Mouse (Mus musculus): ENCODE measurements around the gene Adamtsl1. TPM values are rescaled to one million over a fixed set of nuclear protein-coding genes. Genes with fewer than 3 reads are reported as not detected.

Gene Adamtsl1
- polyA plus RNA-seq, 1 experiment from 2014 or later: 7.3 TPM

DNA sequence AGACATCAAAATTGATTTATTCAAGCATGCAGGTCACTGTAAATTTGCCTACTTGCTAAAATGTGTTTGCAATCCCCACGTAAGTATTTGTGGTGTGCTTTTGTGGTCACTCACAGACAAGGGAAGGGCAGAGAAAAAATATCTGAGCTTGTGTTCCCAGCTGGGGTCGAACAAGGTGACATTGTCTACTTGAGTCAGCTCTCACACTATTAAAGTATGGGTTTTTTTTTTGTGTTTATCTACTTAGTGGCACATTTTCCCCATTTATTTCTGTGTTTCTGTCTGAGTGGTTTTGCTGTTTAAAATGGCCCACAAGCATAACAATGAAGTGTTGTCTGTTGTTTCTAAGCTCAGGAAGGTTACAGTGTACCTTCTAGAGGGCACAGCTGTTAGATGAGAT lies 612.7 kb downstream of the Adamtsl1 start:
- Histone ChIP-seq H3K36me3 (no peaks in the 10 kb centered on the region), H3K27me3 (ENCODE audit: insufficient read depth, poor library complexity, severe bottlenecking) (no peaks in the 10 kb centered on the region), H3K9me3 (no peaks in the 10 kb centered on the region), H3K4me3 (no peak overlapping the region), H3K4me1 (no peaks in the 10 kb centered on the region), H3K27ac (no peak overlapping the region)
- WGBS: 72% methylated on average over 2 of the region's 2 CpGs
- no peak for DNase-seq (ENCODE audit: low spot score)

DNA sequence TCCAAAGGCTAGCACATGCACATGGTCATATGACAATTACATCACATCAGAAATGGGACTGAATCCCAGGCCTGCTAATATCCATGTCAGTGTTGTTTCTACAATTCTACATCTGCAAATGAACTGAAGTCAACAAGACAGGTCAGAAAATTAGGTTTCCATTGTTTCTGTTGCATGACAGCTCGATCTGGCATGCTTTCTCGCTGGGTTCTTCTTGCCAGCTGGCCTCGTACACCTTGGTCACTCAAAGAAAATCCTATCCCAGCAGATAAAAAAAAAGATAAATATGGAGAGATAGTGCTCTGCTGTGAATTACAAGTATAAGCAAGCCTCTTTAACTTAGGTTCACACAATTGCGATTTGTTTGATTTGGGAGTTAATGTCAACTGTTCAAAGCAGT lies 644.6 kb downstream of the Adamtsl1 start:
- H3K4me3 ChIP-seq: no peak overlapping the region
- WGBS: 79% methylated on average over 4 of the region's 4 CpGs
- H3K27ac ChIP-seq: no peak overlapping the region
- H3K4me1 ChIP-seq: no peaks in the 10 kb centered on the region
- no peaks in the 10 kb centered on the region for H3K36me3 ChIP-seq
- no peak for DNase-seq (ENCODE audit: low spot score)
- H3K27me3 ChIP-seq (ENCODE audit: insufficient read depth, poor library complexity, severe bottlenecking): no peaks in the 10 kb centered on the region
- no peaks in the 10 kb centered on the region for H3K9me3 ChIP-seq

DNA sequence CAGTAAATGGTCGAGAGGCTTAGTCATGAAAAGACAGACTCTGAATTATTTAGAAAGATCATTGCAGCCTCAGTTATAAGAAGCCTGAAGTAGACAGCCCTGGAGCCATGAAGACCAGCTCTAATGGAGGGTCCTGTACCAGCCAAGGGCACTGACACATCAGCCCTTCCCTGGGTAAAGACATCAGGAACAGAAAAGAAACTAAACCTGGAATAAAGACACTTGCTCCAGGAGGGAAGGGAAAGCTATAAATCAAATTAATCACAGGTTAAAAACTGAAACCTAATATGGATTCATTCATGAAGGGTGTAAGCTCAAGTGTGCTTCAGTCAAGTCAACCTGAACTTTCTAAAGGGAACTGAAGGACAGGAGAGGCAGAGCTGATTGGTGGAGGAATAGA lies 645.4 kb downstream of the Adamtsl1 start:
- WGBS: 65% methylated on average over 1 of the region's 1 CpGs
- DNase-seq (ENCODE audit: low spot score): no peak
- H3K27ac ChIP-seq: no peak overlapping the region
- no peak overlapping the region for H3K4me3 ChIP-seq
- H3K9me3 ChIP-seq: no peaks in the 10 kb centered on the region
- no peaks in the 10 kb centered on the region for H3K36me3 ChIP-seq
- no peaks in the 10 kb centered on the region for H3K27me3 ChIP-seq (ENCODE audit: insufficient read depth, poor library complexity, severe bottlenecking)
- no peaks in the 10 kb centered on the region for H3K4me1 ChIP-seq

DNA sequence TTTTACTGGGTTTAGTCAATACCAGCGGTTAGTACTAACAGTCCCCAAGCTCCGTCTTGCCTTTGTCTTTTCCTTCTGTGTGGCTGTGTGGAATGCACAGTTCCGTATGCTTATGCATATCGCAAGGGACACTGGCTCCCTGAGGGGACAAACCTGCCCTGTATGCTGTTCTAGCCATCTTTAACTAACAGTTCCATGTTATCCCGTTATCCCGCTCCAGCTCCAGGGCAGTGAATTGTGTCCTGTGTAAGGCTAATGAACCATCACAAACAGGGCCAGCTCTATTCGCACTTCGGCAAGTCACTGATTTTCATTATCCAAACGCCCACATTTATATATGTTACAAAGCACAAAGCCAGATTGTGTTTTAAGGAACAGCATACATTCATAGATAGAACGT lies 656.8 kb downstream of the Adamtsl1 start:
- H3K9me3 ChIP-seq: no peaks in the 10 kb centered on the region
- H3K4me3 ChIP-seq: no peak overlapping the region
- H3K27ac ChIP-seq: no peak overlapping the region
- H3K27me3 ChIP-seq (ENCODE audit: insufficient read depth, poor library complexity, severe bottlenecking): no peaks in the 10 kb centered on the region
- no peaks in the 10 kb centered on the region for H3K4me1 ChIP-seq
- WGBS: 88% methylated on average over 10 of the region's 10 CpGs
- no peak for DNase-seq (ENCODE audit: low spot score)
- H3K36me3 ChIP-seq: no peaks in the 10 kb centered on the region

DNA sequence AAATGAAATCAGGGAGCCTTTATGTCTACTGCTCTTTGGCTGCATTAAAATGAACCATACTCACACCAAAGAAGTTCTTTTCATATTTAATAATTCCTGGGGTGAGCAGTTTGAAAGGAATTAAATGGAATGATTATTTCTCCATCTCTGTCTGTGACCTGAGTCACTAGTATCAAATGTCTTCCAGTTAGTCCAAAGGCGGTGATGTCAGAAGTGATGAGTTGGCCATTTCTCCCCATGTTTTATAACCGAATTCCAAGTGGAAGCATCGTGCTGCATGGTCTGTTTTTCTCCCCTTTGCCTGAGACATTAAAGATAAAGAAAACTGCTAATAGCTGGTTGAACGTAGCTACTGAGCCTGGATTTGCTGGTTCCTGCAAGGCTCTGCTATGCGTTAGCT lies 657.5 kb downstream of the Adamtsl1 start:
- 72% methylated on average over 5 of the region's 5 CpGs for WGBS
- no peak overlapping the region for H3K27ac ChIP-seq
- no peak for DNase-seq (ENCODE audit: low spot score)
- no peaks in the 10 kb centered on the region for H3K36me3 ChIP-seq
- no peaks in the 10 kb centered on the region for H3K4me1 ChIP-seq
- no peaks in the 10 kb centered on the region for H3K9me3 ChIP-seq
- no peaks in the 10 kb centered on the region for H3K27me3 ChIP-seq (ENCODE audit: insufficient read depth, poor library complexity, severe bottlenecking)
- H3K4me3 ChIP-seq: no peak overlapping the region

DNA sequence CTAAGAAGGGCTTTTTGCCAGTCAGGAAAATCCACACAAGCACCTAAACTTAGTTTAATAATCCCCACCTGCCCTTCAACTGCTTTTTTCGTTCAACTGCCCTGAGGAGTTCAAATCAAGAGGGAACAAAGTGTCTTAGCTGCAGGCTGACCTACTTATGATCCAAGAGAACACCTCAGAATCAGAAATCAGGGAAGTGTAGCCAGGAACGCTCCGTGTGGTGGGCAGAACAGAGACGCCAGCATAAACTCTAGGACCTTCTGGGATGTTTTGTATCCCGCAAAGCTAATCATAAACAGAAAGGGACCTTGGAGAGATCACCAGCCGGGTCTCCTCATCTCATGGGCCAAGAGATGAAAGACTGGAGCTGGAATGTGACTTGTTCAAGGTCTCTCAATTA lies 663.5 kb downstream of the Adamtsl1 start:
- Histone ChIP-seq H3K27me3 (ENCODE audit: insufficient read depth, poor library complexity, severe bottlenecking) (no peaks in the 10 kb centered on the region), H3K27ac (no peak overlapping the region), H3K9me3 (no peaks in the 10 kb centered on the region), H3K4me1 (0 out of 2 replicates have a peak, but pooled peaks cover 2% of the 10 kb centered on the region), H3K36me3 (no peaks in the 10 kb centered on the region), H3K4me3 (no peak overlapping the region)
- 82% methylated on average over 6 of the region's 6 CpGs for WGBS
- DNase-seq (ENCODE audit: low spot score): no peak

DNA sequence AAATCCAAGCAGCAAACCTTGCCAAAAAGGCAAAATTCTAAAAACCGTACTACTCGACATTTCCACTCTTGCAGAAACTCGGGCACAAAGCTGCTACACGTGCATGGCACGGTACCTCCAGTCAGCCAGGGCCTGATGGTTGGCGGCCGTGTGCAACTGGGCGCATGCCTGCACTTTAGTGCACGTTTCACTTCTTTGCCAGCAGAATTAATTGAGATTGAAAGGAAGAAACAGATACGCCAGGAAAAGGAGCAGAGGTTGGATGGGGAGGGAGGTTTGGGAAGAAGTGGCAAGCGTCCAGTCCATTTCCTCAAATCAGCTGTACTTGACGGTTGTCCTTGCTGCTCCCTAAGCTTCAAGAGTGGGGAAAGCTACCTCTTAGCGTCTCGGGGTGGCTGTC lies 664.1 kb downstream of the Adamtsl1 start:
- no peak for DNase-seq (ENCODE audit: low spot score)
- WGBS: 84% methylated on average over 14 of the region's 14 CpGs
- H3K27ac ChIP-seq: no peak overlapping the region
- H3K4me3 ChIP-seq: no peak overlapping the region
- 0 out of 2 replicates have a peak, but pooled peaks cover 2% of the 10 kb centered on the region for H3K4me1 ChIP-seq
- H3K27me3 ChIP-seq (ENCODE audit: insufficient read depth, poor library complexity, severe bottlenecking): no peaks in the 10 kb centered on the region
- H3K36me3 ChIP-seq: no peaks in the 10 kb centered on the region
- H3K9me3 ChIP-seq: no peaks in the 10 kb centered on the region

DNA sequence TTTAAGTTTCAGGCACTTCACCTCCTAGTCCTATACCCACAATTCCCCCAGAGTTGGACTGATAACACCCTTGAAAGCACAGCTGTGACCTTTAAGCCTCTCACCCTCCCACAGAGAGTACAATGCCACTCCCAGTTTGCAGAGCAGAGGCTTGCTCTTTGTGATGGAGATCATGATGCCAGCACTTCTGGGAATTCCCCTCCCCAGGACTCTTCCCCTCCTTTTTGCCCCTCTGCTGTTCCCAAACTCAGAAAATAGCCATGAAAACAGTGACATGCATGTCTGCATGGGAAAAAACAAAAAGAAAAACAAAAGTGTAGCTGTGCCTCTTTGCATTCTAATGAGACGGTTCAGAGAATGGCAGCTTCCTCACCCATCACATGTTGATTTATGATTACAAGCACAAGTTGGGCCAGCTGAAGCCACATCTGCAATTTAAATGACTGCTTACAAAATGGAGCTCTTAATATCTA lies 669.8 kb downstream of the Adamtsl1 start:
- Histone ChIP-seq H3K4me3 (no peak overlapping the region), H3K27me3 (ENCODE audit: insufficient read depth, poor library complexity, severe bottlenecking) (no peaks in the 10 kb centered on the region), H3K27ac (no peak overlapping the region), H3K36me3 (no peaks in the 10 kb centered on the region), H3K4me1 (peaks cover 8% of the 10 kb centered on the region), H3K9me3 (no peaks in the 10 kb centered on the region)
- DNase-seq (ENCODE audit: low spot score): no peak
- 62% methylated on average over 1 of the region's 1 CpGs for WGBS

DNA sequence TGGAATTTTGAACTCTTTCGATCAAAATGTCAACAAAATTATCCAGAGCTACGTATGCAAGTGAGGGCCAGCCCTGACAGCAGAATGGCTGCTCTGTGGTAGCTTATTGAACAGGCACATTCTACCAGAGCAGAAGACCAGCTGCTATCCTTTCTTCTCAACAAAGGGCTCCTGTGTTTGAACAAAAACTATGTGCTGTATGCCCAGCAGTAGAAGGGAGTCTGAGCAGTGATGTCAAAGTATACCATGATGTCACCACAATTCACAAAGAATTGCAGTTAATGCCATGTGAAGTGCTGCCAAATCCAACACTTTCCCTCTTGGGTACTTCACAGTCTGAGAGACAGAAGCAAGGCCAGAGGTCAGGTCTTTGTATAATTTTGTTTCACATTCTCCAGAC lies 675.9 kb downstream of the Adamtsl1 start:
- no peak overlapping the region for H3K27ac ChIP-seq
- H3K36me3 ChIP-seq: no peaks in the 10 kb centered on the region

DNA sequence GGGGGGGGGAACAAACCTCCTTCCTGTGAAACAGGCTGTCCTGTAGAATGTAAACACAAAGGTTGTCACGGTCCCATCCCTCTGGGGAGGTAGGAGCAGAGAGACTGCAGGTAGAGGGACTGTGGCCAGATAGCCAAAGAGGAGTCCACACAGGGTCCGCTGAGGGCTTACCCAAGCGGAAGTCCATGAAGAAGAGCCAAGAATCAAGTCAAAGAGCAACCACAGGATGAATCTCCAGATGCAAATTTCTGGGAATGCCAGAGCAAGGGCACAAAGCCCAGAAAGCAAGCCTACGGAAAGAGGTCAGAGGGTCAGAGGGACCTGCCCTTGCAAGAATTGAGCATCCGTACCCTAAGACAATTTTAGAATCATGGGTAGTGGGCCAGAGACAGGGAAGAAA lies 677.2 kb downstream of the Adamtsl1 start:
- Histone ChIP-seq H3K4me3 (no peak overlapping the region), H3K36me3 (no peaks in the 10 kb centered on the region), H3K27ac (no peak overlapping the region), H3K27me3 (ENCODE audit: insufficient read depth, poor library complexity, severe bottlenecking) (no peaks in the 10 kb centered on the region), H3K9me3 (no peaks in the 10 kb centered on the region), H3K4me1 (no peaks in the 10 kb centered on the region)
- 77% methylated on average over 5 of the region's 5 CpGs for WGBS
- no peak for DNase-seq (ENCODE audit: low spot score)

More for the DNA sequence above, 675.9 kb downstream of the Adamtsl1 start:
- DNase-seq (ENCODE audit: low spot score): no peak
- no peaks in the 10 kb centered on the region for H3K4me1 ChIP-seq
- no peaks in the 10 kb centered on the region for H3K9me3 ChIP-seq
- no peaks in the 10 kb centered on the region for H3K27me3 ChIP-seq (ENCODE audit: insufficient read depth, poor library complexity, severe bottlenecking)
- no peak overlapping the region for H3K4me3 ChIP-seq
- 73% methylated on average over 2 of the region's 2 CpGs for WGBS

DNA sequence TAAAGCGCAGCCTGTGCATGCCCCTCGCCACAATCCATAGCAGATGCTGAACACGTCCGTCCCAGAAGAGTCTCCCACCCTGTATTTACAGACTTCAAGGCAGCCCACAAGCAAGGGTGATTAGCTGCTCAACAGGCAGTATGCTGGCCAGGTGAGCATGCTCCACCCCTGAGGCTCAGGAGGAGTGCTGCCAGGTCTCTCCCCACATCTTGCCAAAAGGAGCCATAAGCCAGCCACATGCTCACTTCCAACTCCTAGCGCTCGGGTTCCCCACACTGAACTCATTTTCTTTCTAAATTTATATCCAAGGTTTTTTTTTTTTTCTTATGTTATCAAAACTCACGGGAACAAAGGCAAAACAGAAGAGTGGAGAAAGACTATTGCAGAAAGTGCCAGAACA lies 687.8 kb downstream of the Adamtsl1 start:
- H3K27me3 ChIP-seq (ENCODE audit: insufficient read depth, poor library complexity, severe bottlenecking): no peaks in the 10 kb centered on the region
- no peak for DNase-seq (ENCODE audit: low spot score)
- WGBS: 82% methylated on average over 7 of the region's 7 CpGs

DNA sequence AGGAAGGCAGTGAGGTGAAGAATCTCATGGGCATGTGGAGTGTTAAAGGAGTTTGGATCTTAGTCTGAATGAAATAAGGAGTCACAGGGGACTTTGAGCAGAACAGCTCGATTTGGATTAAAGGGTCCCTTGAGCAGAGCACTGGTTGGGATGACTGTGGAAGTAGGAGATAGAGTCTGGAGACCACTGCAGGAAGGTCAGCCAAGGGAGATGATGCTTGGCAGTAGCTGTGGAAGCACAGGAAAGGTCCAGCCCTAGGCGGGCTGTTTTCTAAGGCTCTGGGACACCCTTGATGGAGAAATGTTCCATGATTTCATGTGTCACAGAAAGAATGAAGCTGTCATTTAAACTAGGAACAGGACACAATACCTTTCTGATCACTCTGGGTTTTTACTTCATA lies 689.3 kb downstream of the Adamtsl1 start:
- Histone ChIP-seq H3K4me3 (no peak overlapping the region), H3K27me3 (ENCODE audit: insufficient read depth, poor library complexity, severe bottlenecking) (no peaks in the 10 kb centered on the region), H3K4me1 (0 out of 2 replicates have a peak, but pooled peaks cover 3% of the 10 kb centered on the region), H3K9me3 (no peaks in the 10 kb centered on the region), H3K36me3 (no peaks in the 10 kb centered on the region), H3K27ac (no peak overlapping the region)
- WGBS: 78% methylated on average over 2 of the region's 2 CpGs
- no peak for DNase-seq (ENCODE audit: low spot score)

More for the DNA sequence above, 687.8 kb downstream of the Adamtsl1 start:
- Histone ChIP-seq H3K9me3 (no peaks in the 10 kb centered on the region), H3K27ac (no peak overlapping the region), H3K36me3 (no peaks in the 10 kb centered on the region), H3K4me3 (no peak overlapping the region), H3K4me1 (no peaks in the 10 kb centered on the region)

DNA sequence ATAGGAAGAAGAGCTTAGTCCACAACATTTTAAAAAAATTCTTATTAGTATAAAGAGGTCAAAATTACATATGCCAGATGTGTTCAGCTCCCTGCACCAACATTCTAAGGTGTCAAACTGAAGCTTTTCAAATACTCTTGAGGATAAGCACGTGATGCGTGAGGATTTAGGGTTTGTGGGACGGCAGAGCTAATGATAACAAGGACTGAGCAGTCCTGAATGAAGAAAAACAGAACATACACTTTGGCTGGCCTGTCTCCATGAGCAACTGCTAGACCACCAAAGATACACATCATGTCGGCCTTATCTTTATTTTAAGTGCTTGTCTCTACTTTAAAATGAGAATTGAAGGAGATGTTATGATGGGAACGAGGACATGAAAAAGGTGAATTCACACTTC lies 710.9 kb downstream of the Adamtsl1 start:
- 39% methylated on average over 5 of the region's 5 CpGs for WGBS
- Histone ChIP-seq H3K27me3 (ENCODE audit: insufficient read depth, poor library complexity, severe bottlenecking) (no peaks in the 10 kb centered on the region), H3K27ac (no peak overlapping the region), H3K36me3 (no peaks in the 10 kb centered on the region), H3K4me3 (no peak overlapping the region), H3K4me1 (no peaks in the 10 kb centered on the region), H3K9me3 (no peaks in the 10 kb centered on the region)
- DNase-seq (ENCODE audit: low spot score): no peak

DNA sequence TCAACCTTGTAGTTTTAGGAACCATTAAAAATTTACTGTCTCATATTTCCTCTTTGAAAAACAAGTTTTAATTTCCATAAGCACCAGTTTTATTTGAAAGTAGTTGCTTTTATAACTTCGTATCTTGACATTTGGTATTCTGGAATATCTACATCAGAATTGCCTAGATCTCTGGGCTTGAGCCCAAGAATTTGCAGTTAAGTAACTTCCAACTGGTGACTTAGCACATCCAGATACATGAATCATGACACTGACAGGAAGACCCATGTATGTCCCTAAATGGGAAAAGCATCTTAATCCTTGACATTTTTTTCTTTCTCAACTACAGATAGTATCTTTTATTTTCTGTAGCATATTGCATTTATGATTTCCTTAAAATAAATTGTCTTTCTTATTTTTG lies 713.1 kb downstream of the Adamtsl1 start:
- Histone ChIP-seq H3K27me3 (ENCODE audit: insufficient read depth, poor library complexity, severe bottlenecking) (no peaks in the 10 kb centered on the region), H3K9me3 (no peaks in the 10 kb centered on the region), H3K4me1 (no peaks in the 10 kb centered on the region), H3K36me3 (no peaks in the 10 kb centered on the region), H3K27ac (no peak overlapping the region), H3K4me3 (no peak overlapping the region)
- DNase-seq (ENCODE audit: low spot score): no peak
- WGBS: 89% methylated on average over 1 of the region's 1 CpGs
